Mouse (Mus musculus): ENCODE data around the gene 1700042G07Rik. TPM values are rescaled to one million over a fixed set of nuclear protein-coding genes. Genes with fewer than 3 reads are reported as not detected.
"Not testable (repeated sequence)": the region's sequence is repeated elsewhere in the genome, so short reads cannot be mapped to it uniquely, and the experiment has no call there.

Gene 1700042G07Rik
- polyA plus RNA-seq, 1 experiment from 2014 or later: not detected

DNA sequence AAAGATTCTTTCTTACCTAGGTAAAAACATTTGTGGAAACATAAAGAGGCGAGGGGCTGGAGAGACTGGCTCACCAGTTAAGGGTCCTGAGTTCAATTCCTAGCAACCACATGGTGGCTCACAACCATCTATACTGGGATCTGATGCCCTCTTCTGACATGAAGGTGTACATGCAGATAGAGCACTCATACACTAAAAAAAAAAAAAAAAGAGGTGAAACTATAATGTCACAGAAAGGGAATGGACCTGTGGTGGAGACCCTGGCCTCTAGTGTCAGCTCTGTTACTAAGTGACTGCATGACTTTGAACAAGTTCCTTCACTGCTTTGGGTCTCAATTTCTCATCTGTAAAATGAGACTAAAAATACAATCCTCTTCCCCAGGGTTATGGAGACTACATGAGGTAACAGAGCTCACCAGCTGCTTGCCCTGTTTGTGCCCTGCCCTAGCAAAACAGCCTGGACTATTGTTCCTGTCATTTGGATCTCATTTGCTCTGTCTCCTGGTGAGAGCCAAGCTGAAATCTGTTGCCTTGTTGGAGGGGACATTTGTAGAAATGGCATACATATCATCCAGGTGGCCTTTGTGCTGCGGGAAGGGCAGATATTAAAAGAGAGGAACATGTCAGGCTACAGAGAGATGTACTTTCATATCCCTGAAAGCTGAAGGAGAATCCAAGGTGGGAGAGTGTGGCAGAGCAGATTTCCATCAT is 42.9 kb downstream of the 1700042G07Rik start:
- no peak overlapping the region for H3K4me3 ChIP-seq (ENCODE audit: low read depth, low read length)
- H3K9ac ChIP-seq (ENCODE audit: low read depth, low read length): no peak overlapping the region
- H3K4me1 ChIP-seq (replicated peaks; ENCODE audit: control insufficient read depth, insufficient read depth, low read length): no peaks in the 10 kb centered on the region; the same call in 1 of the 2 replicates
- H3K4me2 ChIP-seq (replicated peaks; ENCODE audit: low read depth, low read length): no peak overlapping the region
- H3K9me3 ChIP-seq (ENCODE audit: control insufficient read depth, low read length): no peaks in the 10 kb centered on the region
- ATAC-seq (ENCODE audit: low FRiP score) (no peak), DNase-seq (ENCODE audit: low spot score) (no peak)
- H3K36me3 ChIP-seq (ENCODE audit: control insufficient read depth, insufficient read depth, low read length): no peaks in the 10 kb centered on the region
- WGBS: 82% methylated on average over 2 of the region's 2 CpGs
- H3K27ac ChIP-seq (ENCODE audit: low read depth, low read length): no peak overlapping the region
- H3K27me3 ChIP-seq (ENCODE audit: control insufficient read depth, insufficient read depth, low read length): no peaks in the 10 kb centered on the region

DNA sequence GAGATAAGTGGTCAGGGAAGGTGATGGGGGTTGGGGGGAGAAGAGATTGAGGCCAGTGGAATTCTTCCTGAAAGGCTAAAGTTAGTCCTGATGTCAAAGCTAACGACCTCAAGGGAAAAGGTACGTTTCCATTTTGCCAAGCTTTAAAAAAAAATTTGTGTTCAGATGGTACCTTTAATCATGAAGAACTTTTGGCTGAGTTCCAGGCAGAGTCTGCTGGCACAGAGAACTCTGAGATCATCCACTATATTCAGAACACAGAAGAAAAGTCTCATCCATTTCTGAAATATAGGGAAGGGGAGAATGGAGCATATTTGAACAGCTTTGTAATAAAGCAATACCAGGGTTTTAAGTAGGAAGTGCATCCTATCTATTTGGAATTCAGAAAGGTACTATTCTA is 43.9 kb downstream of the 1700042G07Rik start:
- 68% methylated on average over 2 of the region's 2 CpGs for WGBS

DNA sequence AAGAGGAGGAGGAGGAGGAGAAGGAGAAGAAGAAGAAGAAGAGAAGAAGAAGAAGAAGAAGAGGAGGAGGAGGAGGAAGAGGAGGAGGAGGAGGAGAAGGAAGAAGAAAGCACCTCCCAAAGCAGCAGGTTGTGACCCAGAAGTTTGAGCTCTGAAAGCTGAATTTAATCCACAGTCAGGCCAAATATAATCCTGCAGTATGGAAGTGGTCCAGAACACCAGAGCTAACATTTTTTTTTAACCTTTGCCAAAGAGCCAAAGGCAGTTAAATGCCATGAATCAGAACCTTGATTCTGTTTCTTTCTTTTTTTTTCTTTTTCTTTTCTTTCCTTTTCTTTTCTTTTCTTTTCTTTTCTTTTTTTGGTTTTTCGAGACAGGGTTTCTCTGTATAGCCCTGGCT is 44.5 kb downstream of the 1700042G07Rik start:
- H3K27me3 ChIP-seq (ENCODE audit: control insufficient read depth, insufficient read depth, low read length); H3K27ac ChIP-seq (ENCODE audit: low read depth, low read length); H3K36me3 ChIP-seq (ENCODE audit: control insufficient read depth, insufficient read depth, low read length); H3K4me3 ChIP-seq (ENCODE audit: low read depth, low read length); H3K9ac ChIP-seq (ENCODE audit: low read depth, low read length); H3K9me3 ChIP-seq (ENCODE audit: control insufficient read depth, low read length); H3K4me2 ChIP-seq (replicated peaks; ENCODE audit: low read depth, low read length); H3K4me1 ChIP-seq (replicated peaks; ENCODE audit: control insufficient read depth, insufficient read depth, low read length); ATAC-seq (ENCODE audit: low FRiP score); DNase-seq (ENCODE audit: low spot score): not testable (repeated sequence)
- 92% methylated on average over 1 of the region's 1 CpGs for WGBS

More for the DNA sequence above, 43.9 kb downstream of the 1700042G07Rik start:
- Histone ChIP-seq H3K4me2 (replicated peaks; ENCODE audit: low read depth, low read length) (no peak overlapping the region), H3K9ac (ENCODE audit: low read depth, low read length) (no peak overlapping the region), H3K27me3 (ENCODE audit: control insufficient read depth, insufficient read depth, low read length) (no peaks in the 10 kb centered on the region), H3K4me3 (ENCODE audit: low read depth, low read length) (no peak overlapping the region), H3K27ac (ENCODE audit: low read depth, low read length) (no peak overlapping the region), H3K9me3 (ENCODE audit: control insufficient read depth, low read length) (no peaks in the 10 kb centered on the region), H3K36me3 (ENCODE audit: control insufficient read depth, insufficient read depth, low read length) (no peaks in the 10 kb centered on the region), H3K4me1 (replicated peaks; ENCODE audit: control insufficient read depth, insufficient read depth, low read length) (no peaks in the 10 kb centered on the region; the same call in 1 of the 2 replicates)
- no peak for ATAC-seq (ENCODE audit: low FRiP score)
- no peak for DNase-seq (ENCODE audit: low spot score)

DNA sequence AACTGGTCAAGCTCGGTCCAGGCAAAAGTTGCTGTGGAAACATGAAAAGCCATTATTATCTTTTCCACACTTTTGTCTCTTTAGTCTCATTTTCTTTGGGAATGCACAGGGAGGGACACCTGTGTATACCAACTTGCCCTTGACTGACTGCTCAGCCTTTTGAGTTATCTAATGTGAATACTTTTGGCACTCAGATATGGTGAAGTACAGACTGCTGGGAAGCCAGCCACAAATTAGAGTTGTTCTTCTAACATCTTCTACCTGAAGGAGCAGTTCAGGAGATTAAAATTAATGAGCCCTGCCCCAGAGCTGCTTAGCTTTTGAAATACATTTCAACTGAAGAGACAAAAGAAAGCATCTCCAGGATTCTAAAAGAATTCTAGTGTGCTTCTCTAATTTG is 45.9 kb downstream of the 1700042G07Rik start:
- H3K4me3 ChIP-seq (ENCODE audit: low read depth, low read length): no peak overlapping the region
- H3K36me3 ChIP-seq (ENCODE audit: control insufficient read depth, insufficient read depth, low read length): no peaks in the 10 kb centered on the region
- DNase-seq (ENCODE audit: low spot score) (no peak), ATAC-seq (ENCODE audit: low FRiP score) (no peak)
- 89% methylated on average over 1 of the region's 1 CpGs for WGBS
- H3K4me2 ChIP-seq (replicated peaks; ENCODE audit: low read depth, low read length): no peak overlapping the region
- no peaks in the 10 kb centered on the region for H3K9me3 ChIP-seq (ENCODE audit: control insufficient read depth, low read length)
- H3K27ac ChIP-seq (ENCODE audit: low read depth, low read length): no peak overlapping the region
- H3K9ac ChIP-seq (ENCODE audit: low read depth, low read length): no peak overlapping the region
- H3K4me1 ChIP-seq (replicated peaks; ENCODE audit: control insufficient read depth, insufficient read depth, low read length): no peaks in the 10 kb centered on the region; the same call in 1 of the 2 replicates
- no peaks in the 10 kb centered on the region for H3K27me3 ChIP-seq (ENCODE audit: control insufficient read depth, insufficient read depth, low read length)

DNA sequence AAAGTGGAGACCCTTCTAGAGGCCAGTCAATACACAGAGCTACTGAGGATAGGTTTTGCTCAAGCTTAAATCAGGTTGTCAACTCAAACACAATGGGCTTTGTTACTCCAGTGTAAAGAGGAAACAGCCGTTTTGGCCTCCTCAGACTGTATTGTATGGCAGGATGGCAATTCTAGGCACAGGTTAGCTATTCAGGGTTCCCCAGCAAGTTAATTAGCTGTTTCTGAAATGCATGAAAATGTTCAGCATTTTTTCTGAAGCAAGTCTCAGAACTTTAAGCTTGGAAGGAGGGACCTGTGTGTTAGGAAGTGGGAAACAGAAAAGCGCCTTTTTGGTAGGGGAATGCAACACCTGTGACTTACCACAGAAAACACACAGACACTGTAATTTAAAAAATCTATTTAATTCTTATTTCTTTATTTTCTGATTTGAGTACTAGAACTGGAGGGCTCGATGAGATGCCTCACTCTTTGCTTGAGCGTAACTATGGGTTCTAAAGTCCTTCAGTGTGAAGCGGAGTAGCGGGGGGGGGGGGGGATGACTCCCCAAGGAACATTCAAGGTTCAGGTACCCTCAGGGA is 47.0 kb downstream of the 1700042G07Rik start:
- H3K4me2 ChIP-seq (replicated peaks; ENCODE audit: low read depth, low read length): peak overlapping the region; percentile 64
- ATAC-seq (ENCODE audit: low FRiP score) (no peak), DNase-seq (ENCODE audit: low spot score) (peak; percentile 48)
- H3K9ac ChIP-seq (ENCODE audit: low read depth, low read length): peak overlapping the region; percentile 89
- H3K36me3 ChIP-seq (ENCODE audit: control insufficient read depth, insufficient read depth, low read length): no peaks in the 10 kb centered on the region
- no peaks in the 10 kb centered on the region; the same call in 1 of the 2 replicates for H3K4me1 ChIP-seq (replicated peaks; ENCODE audit: control insufficient read depth, insufficient read depth, low read length)
- no peaks in the 10 kb centered on the region for H3K9me3 ChIP-seq (ENCODE audit: control insufficient read depth, low read length)
- H3K27ac ChIP-seq (ENCODE audit: low read depth, low read length): peak overlapping the region; percentile 100
- H3K4me3 ChIP-seq (ENCODE audit: low read depth, low read length): peak overlapping the region; percentile 82
- H3K27me3 ChIP-seq (ENCODE audit: control insufficient read depth, insufficient read depth, low read length): no peaks in the 10 kb centered on the region
- WGBS: 5% methylated on average over 6 of the region's 6 CpGs

- Histone ChIP-seq H3K9ac (ENCODE audit: low read depth, low read length) (peak overlapping the region; percentile 89), H3K4me3 (ENCODE audit: low read depth, low read length) (peak overlapping the region; percentile 82), H3K27ac (ENCODE audit: low read depth, low read length) (peak overlapping the region; percentile 100), H3K4me2 (replicated peaks; ENCODE audit: low read depth, low read length) (peak overlapping the region; percentile 64), H3K36me3 (ENCODE audit: control insufficient read depth, insufficient read depth, low read length) (no peaks in the 10 kb centered on the region), H3K9me3 (ENCODE audit: control insufficient read depth, low read length) (no peaks in the 10 kb centered on the region), H3K27me3 (ENCODE audit: control insufficient read depth, insufficient read depth, low read length) (no peaks in the 10 kb centered on the region), H3K4me1 (replicated peaks; ENCODE audit: control insufficient read depth, insufficient read depth, low read length) (no peaks in the 10 kb centered on the region; the same call in 1 of the 2 replicates)
- DNase-seq (ENCODE audit: low spot score) (no peak), ATAC-seq (ENCODE audit: low FRiP score) (no peak)
- 1% methylated on average over 16 of the region's 26 CpGs for WGBS
These were observed 47.6 kb downstream of the 1700042G07Rik start for GRCm38 (mm10) chr4:116220780-116221139.

GRCm38 (mm10) chr4:116221140-116221851 is 48.1 kb downstream of the 1700042G07Rik start, which contains the start of gene Pik3r3:
Gene Pik3r3, plus strand, starts transcription at chr4:116221618.
- DNase-seq (ENCODE audit: low spot score): peak; percentile 95
- Histone ChIP-seq H3K27ac (ENCODE audit: low read depth, low read length) (peak within 1 kb of the TSS; percentile 100), H3K27me3 (ENCODE audit: control insufficient read depth, insufficient read depth, low read length) (no peaks in the 10 kb centered on the region), H3K4me1 (replicated peaks; ENCODE audit: control insufficient read depth, insufficient read depth, low read length) (no peaks in the 10 kb centered on the region; the same call in 1 of the 2 replicates), H3K4me3 (ENCODE audit: low read depth, low read length) (peak within 1 kb of the TSS; percentile 82), H3K9ac (ENCODE audit: low read depth, low read length) (peak within 1 kb of the TSS; percentile 97), H3K4me2 (replicated peaks; ENCODE audit: low read depth, low read length) (peak within 1 kb of the TSS; percentile 64), H3K36me3 (ENCODE audit: control insufficient read depth, insufficient read depth, low read length) (no peaks in the 10 kb centered on the region), H3K9me3 (ENCODE audit: control insufficient read depth, low read length) (no peaks in the 10 kb centered on the region)
- under 1% methylated on average over 49 of the region's 53 CpGs for WGBS
- ATAC-seq (ENCODE audit: low FRiP score): peak; percentile 99

DNA sequence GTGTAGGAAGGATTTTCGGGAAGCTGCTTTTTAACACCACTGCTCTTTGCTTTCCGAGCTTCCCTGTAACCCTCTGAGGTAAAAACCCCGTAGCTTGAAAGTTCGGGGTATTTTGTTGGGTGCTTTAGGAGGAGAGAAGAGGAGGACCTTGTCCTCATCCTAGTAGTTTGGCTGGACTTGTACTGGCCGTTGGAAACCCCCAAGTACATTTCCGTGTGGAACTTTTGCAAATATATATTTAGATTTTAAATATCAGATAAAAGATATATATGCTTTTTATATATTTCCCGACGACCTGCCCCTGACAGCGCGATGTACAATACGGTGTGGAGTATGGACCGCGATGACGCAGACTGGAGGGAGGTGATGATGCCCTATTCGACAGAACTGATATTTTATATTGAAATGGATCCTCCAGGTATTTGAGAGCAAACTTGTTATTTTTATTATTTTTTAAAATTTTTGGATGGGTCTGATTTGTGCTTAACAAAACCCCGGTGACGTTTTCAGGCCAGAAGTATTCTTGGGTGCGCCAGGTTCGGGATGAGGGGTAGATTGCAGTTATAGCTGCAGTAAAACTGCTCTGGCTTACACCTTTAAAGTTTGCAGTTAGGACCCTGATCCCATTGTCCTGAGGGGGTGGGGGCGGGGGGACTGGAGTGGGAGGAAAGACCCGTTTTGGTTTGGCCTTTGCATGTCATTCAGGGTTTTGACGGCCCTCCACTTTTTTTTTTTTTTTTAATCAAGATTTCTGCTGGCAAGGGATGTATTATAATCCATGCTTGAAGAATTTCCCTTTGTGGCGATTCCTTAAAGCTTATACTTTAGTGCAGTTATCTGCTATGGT is 49.0 kb downstream of the 1700042G07Rik start:
- no peaks in the 10 kb centered on the region for H3K27me3 ChIP-seq (ENCODE audit: control insufficient read depth, insufficient read depth, low read length)
- peak overlapping the region; percentile 50 for H3K4me2 ChIP-seq (replicated peaks; ENCODE audit: low read depth, low read length)
- H3K27ac ChIP-seq (ENCODE audit: low read depth, low read length): peak overlapping the region; percentile 99
- no peaks in the 10 kb centered on the region for H3K4me1 ChIP-seq (replicated peaks; ENCODE audit: control insufficient read depth, insufficient read depth, low read length)
- under 1% methylated on average over 23 of the region's 23 CpGs for WGBS
- H3K36me3 ChIP-seq (ENCODE audit: control insufficient read depth, insufficient read depth, low read length): no peaks in the 10 kb centered on the region
- no peak for ATAC-seq (ENCODE audit: low FRiP score)
- peak overlapping the region; percentile 82 for H3K4me3 ChIP-seq (ENCODE audit: low read depth, low read length)
- peak; percentile 65 for DNase-seq (ENCODE audit: low spot score)
- peak overlapping the region; percentile 97 for H3K9ac ChIP-seq (ENCODE audit: low read depth, low read length)
- no peaks in the 10 kb centered on the region for H3K9me3 ChIP-seq (ENCODE audit: control insufficient read depth, low read length)

Measured in hindbrain, embryonic 11.5 days (tissue).